In the genomic region with DNA sequence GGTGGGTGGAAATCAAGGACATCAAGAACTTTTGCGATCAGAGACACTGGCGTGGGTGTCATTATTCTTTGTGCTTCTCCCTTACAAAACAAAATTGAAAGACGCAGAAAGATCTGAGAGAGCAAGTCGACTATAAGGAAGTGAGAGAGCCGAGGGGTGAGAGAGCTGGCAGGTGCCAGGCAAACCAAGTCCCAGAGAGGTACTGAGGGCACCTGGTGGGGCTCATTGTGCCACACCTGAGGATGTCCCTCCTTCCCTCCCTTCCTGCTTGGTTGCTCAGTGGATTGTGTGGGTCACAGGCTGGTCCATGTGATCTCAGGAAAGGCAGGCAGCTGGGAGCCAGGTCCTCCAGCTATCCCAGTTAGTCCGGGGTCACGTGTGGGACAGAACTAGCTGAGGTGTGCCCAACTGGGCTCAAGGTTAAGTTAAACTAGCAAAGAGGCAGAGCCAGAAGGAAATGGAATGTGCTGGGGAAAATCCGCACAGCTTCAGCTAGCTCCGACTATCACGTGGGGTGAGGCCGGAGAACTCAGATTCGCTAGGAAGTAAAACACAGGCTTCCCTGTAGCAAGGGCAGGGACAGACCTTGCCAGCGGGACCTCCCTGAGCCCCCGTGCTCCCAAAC, we compare ENCODE assay signal across 8 mouse cellular contexts. TPM values are rescaled to one million over a fixed set of nuclear protein-coding genes. Genes with fewer than 3 reads are reported as not detected.
DNase-seq lines count a peak whose midpoint lies in the region; ATAC-seq and TF ChIP-seq lines count a peak whose summit lies in the region.

No protein-coding gene starts in this region.

- H3K9me3 ChIP-seq in ES-Bruce4 (replicated peaks; ENCODE audit: control insufficient read depth, insufficient read depth, low read length, poor library complexity, severe bottlenecking), result no peaks in the 10 kb centered on the region
- no peaks in the 10 kb centered on the region for H3K9me3 ChIP-seq in heart, embryonic 11.5 days (replicated peaks; ENCODE audit: control insufficient read depth, low read length)

- no peaks in the 10 kb centered on the region for H3K4me1 ChIP-seq in ES-Bruce4 (ENCODE audit: control insufficient read depth, insufficient read depth, low read length)
- 0 out of 2 replicates have a peak, but pooled peaks cover 2% of the 10 kb centered on the region for H3K4me1 ChIP-seq in heart, embryonic 11.5 days (ENCODE audit: control insufficient read depth, insufficient read depth, low read length)
- H3K4me1 ChIP-seq in cerebellum, adult 2 months (ENCODE audit: control insufficient read depth, insufficient read depth, low read length), result peaks cover 7% of the 10 kb centered on the region

- no peak for TF ChIP-seq CTCF in ES-Bruce4 (IDR thresholded peaks at IDR 0.05; ENCODE audit: low read depth, low read length)
- TF ChIP-seq CTCF in cerebellum, adult 2 months (IDR thresholded peaks at IDR 0.05; ENCODE audit: borderline replicate concordance, insufficient read depth, low read depth, low read length), result no peak

- no peak overlapping the region for H3K4me3 ChIP-seq in ES-Bruce4 (ENCODE audit: low read depth, low read length)
- 0 out of 2 replicates have a peak overlapping the region, but pooled peaks have one; percentile 1 for H3K4me3 ChIP-seq in heart, embryonic 11.5 days (ENCODE audit: low read depth, low read length)
- H3K4me3 ChIP-seq in cerebellum, adult 2 months (replicated peaks; ENCODE audit: insufficient read depth, low read depth, low read length), result no peak overlapping the region

- peak overlapping the region; percentile 48 for H3K4me2 ChIP-seq in heart, embryonic 11.5 days

- no peaks in the 10 kb centered on the region; the same call in 1 of the 2 replicates for H3K27me3 ChIP-seq in ES-Bruce4 (ENCODE audit: control insufficient read depth, insufficient read depth, low read length, poor library complexity, severe bottlenecking)
- H3K27me3 ChIP-seq in heart, embryonic 11.5 days (ENCODE audit: control insufficient read depth, insufficient read depth, low read length), result peaks cover 2% of the 10 kb centered on the region; the same call in 1 of the 2 replicates
- H3K27me3 ChIP-seq in cerebellum, adult 2 months (ENCODE audit: control insufficient read depth, insufficient read depth, low read length), result no peaks in the 10 kb centered on the region

- peak overlapping the region; percentile 15; the same call in 1 of the 2 replicates for H3K9ac ChIP-seq in ES-Bruce4 (ENCODE audit: low read depth, poor library complexity, severe bottlenecking)
- peak overlapping the region; percentile 43 for H3K9ac ChIP-seq in heart, embryonic 11.5 days (ENCODE audit: low read depth, low read length)

- WGBS in heart, embryonic 11.5 days (ENCODE audit: insufficient replicate concordance), result 31% methylated on average over 14 of the region's 14 CpGs
- 12% methylated on average over 14 of the region's 14 CpGs for WGBS in large intestine, adult 2 months
- 57% methylated on average over 14 of the region's 14 CpGs for WGBS in cerebellum, adult 2 months

- TF ChIP-seq EP300 in ES-Bruce4 (IDR thresholded peaks at IDR 0.05; ENCODE audit: insufficient read depth, low read depth, low read length), result no peak

- peak; percentile 25 for ATAC-seq in frontal cortex, adult (ENCODE audit: low TSS enrichment)
- no peak; the same call in 1 of the 2 replicates for ATAC-seq in heart, embryonic 11.5 days (replicated peaks; ENCODE audit: insufficient number of reproducible peaks, low FRiP score, low TSS enrichment)

- DNase-seq in frontal cortex, postnatal 25 days (ENCODE audit: low spot score in 2 of 2), result no peak
- DNase-seq in large intestine, adult 2 months (ENCODE audit: low read depth, low spot score), result peak; percentile 27
- no peak for DNase-seq in natural killer cell, adult 2 months (ENCODE audit: low spot score in 2 of 2)
- no peak for DNase-seq in cerebellum, adult 2 months
- DNase-seq in spleen, adult 12 weeks (ENCODE audit: low spot score), result no peak

- H3K27ac ChIP-seq in ES-Bruce4 (ENCODE audit: insufficient read depth, low read length), result no peak overlapping the region
- no peak overlapping the region for H3K27ac ChIP-seq in heart, embryonic 11.5 days (ENCODE audit: low read depth, low read length)
- H3K27ac ChIP-seq in cerebellum, adult 2 months (ENCODE audit: insufficient read depth, low read length), result no peak overlapping the region

- no peak for TF ChIP-seq POLR2A in ES-Bruce4 (IDR thresholded peaks at IDR 0.05; ENCODE audit: insufficient read depth, low read length)
- no peak for TF ChIP-seq POLR2A in cerebellum, adult 2 months (IDR thresholded peaks at IDR 0.05; ENCODE audit: borderline replicate concordance, insufficient read depth, low read length)

- H3K36me3 ChIP-seq in ES-Bruce4 (ENCODE audit: control insufficient read depth, insufficient read depth, low read length, poor library complexity, severe bottlenecking), result no peaks in the 10 kb centered on the region
- H3K36me3 ChIP-seq in heart, embryonic 11.5 days (ENCODE audit: control insufficient read depth, insufficient read depth, low read length), result no peaks in the 10 kb centered on the region

RNA-seq across cellular contexts. Expression of a gene that starts 26.9 kb away (rescaled TPM):
- polyA plus RNA-seq in ES-Bruce4 (2011; ENCODE audit: insufficient read depth, insufficient read length, low read depth, missing spikeins), result 0.35 and 0.69 TPM in 2 replicates
- polyA plus RNA-seq in heart, embryonic 11.5 days (2014; fragmentation: Nextera tagmentation; extraction: Ambion mirVana), result 0.07 TPM in 1 of 2 replicates, not detected in the other
- polyA plus RNA-seq in large intestine, adult 2 months (2012; rRNA removed), result 0.18 and 1.0 TPM in 2 replicates
- polyA plus RNA-seq in cerebellum, adult 2 months (2012; rRNA removed), result 93.9 and 107 TPM in 2 replicates

RNA-seq across cellular contexts. Expression of a gene that starts 28.7 kb away (rescaled TPM):
- 0.61 and 1.3 TPM in 2 replicates for polyA plus RNA-seq in ES-Bruce4 (2011; ENCODE audit: insufficient read depth, insufficient read length, low read depth, missing spikeins)
- 1.7 and 2.6 TPM in 2 replicates for polyA plus RNA-seq in heart, embryonic 11.5 days (2014; fragmentation: Nextera tagmentation; extraction: Ambion mirVana)
- polyA plus RNA-seq in large intestine, adult 2 months (2012; rRNA removed), result 3.8 and 5.4 TPM in 2 replicates
- 0.32 and 0.43 TPM in 2 replicates for polyA plus RNA-seq in cerebellum, adult 2 months (2012; rRNA removed)

Comparison
In these comparisons a context has a peak if more than half of its experiments do, and no peak if none do; other contexts are left out.
1. RNA of a gene that starts 26.9 kb away (polyA plus RNA-seq): 93.9 to 107 TPM in cerebellum, adult 2 months; 0.18 to 1.0 TPM in large intestine, adult 2 months, 0.35 to 0.69 TPM in ES-Bruce4 and 0.07 TPM in heart, embryonic 11.5 days; every median in the first group is over 10 times any median in the second.